Mouse (Mus musculus): Measurements from ENCODE around the gene Pla2g3. TPM values are rescaled to one million over a fixed set of nuclear protein-coding genes. Genes with fewer than 3 reads are reported as not detected.

Gene Pla2g3
- polyA plus RNA-seq, 1 experiment from 2014 or later: 0.36 TPM

DNA sequence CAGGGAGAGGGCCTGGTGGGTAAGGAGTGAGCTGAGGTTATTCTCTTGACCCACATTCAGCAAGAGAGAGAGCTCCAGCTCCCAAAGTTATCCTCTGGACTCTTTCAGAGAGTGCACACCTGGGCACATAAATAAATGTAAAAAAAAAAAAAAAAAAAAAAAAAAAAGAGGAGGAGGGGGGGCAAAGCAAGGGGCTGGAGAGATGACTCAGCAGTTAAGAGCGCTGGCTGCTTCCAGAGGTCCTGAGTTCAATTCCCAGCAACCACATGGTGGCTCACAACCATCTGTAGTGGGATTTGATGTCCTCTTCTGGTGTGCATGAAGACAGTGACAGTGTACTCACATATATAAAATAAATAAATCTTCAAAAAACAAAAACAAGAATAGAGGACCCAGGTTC, 9.2 kb downstream of the Pla2g3 start:
- WGBS: 77% methylated on average over 1 of the region's 1 CpGs
- no peaks in the 10 kb centered on the region for H3K4me1 ChIP-seq (ENCODE audit: control insufficient read depth, insufficient read depth, low read length)
- H3K27ac ChIP-seq (replicated peaks; ENCODE audit: low read depth, low read length): no peak overlapping the region
- H3K4me2 ChIP-seq (ENCODE audit: low read depth, low read length): no peak overlapping the region
- ATAC-seq (ENCODE audit: low read depth): no peak
- no peak for DNase-seq (ENCODE audit: low spot score)
- no peak overlapping the region for H3K9ac ChIP-seq (ENCODE audit: low read depth, low read length)
- H3K36me3 ChIP-seq (ENCODE audit: control insufficient read depth, insufficient read depth, low read length): no peaks in the 10 kb centered on the region
- no peaks in the 10 kb centered on the region for H3K27me3 ChIP-seq (replicated peaks; ENCODE audit: control insufficient read depth, insufficient read depth, low read length)
- H3K4me3 ChIP-seq (ENCODE audit: low read depth, low read length): no peak overlapping the region
- no peaks in the 10 kb centered on the region for H3K9me3 ChIP-seq (ENCODE audit: control insufficient read depth, low read length)

DNA sequence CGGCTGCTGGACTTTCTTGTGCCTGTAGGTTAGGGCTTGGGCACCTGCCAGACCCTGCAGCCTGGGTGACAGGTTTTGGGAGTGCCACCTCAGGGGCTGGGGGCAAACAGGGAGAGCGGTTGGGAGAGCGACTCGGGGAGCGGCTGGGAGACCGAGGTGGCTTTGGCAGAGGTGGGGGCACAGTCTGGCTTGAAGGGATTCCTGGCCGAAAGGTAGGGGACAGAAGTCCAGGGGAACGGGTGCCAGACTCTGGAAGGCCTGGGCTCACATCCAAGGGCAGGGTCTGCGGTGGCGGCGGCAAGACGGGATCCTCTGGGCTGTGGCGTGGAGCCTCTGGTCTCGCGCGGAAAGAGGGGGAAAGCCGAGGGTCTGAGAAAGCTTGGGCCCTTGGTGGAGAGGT, 14.0 kb downstream of the Pla2g3 start:
- 79% methylated on average over 17 of the region's 17 CpGs for WGBS
- no peak for ATAC-seq (ENCODE audit: low read depth)

DNA sequence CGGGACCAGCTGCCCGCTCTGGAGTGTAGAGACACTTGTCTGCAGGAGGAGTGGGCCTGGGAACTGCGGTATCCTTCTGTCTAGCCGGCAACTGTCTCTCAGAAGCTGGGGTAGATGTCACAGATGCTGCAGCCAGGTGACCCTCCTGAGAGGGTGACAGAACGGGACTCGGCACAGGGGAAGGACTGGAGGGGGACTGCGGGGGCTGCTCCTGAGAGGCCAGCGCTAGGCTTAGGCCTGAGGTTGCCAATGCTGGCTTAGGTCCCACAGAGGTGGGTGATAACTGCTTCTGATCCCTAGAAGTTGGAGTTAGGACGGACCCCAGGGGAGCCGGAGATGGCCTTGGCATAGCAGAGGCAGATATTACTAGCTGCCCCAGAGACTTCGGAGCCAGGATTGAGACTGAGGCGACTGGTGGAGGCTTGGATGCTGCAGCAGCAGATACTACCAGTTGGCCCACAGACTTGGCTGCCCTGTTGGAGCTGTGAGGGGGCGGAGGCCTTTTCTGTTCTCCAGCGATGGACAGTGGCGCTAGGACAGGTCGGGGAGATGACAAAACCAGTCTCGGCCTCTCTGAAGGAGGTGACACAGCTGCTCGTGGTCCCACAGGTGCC, 14.5 kb downstream of the Pla2g3 start:
- Histone ChIP-seq H3K9ac (ENCODE audit: low read depth, low read length) (no peak overlapping the region), H3K27ac (replicated peaks; ENCODE audit: low read depth, low read length) (no peak overlapping the region), H3K4me3 (ENCODE audit: low read depth, low read length) (no peak overlapping the region), H3K4me1 (ENCODE audit: control insufficient read depth, insufficient read depth, low read length) (no peaks in the 10 kb centered on the region), H3K27me3 (replicated peaks; ENCODE audit: control insufficient read depth, insufficient read depth, low read length) (no peaks in the 10 kb centered on the region), H3K9me3 (ENCODE audit: control insufficient read depth, low read length) (no peaks in the 10 kb centered on the region), H3K4me2 (ENCODE audit: low read depth, low read length) (no peak overlapping the region), H3K36me3 (ENCODE audit: control insufficient read depth, insufficient read depth, low read length) (no peaks in the 10 kb centered on the region)
- DNase-seq (ENCODE audit: low spot score): no peak
- 81% methylated on average over 17 of the region's 18 CpGs for WGBS
- ATAC-seq (ENCODE audit: low read depth): no peak

More for the DNA sequence above, 14.0 kb downstream of the Pla2g3 start:
- no peak overlapping the region for H3K4me3 ChIP-seq (ENCODE audit: low read depth, low read length)
- no peak for DNase-seq (ENCODE audit: low spot score)
- no peaks in the 10 kb centered on the region for H3K4me1 ChIP-seq (ENCODE audit: control insufficient read depth, insufficient read depth, low read length)
- no peaks in the 10 kb centered on the region for H3K36me3 ChIP-seq (ENCODE audit: control insufficient read depth, insufficient read depth, low read length)
- no peaks in the 10 kb centered on the region for H3K27me3 ChIP-seq (replicated peaks; ENCODE audit: control insufficient read depth, insufficient read depth, low read length)
- no peak overlapping the region for H3K4me2 ChIP-seq (ENCODE audit: low read depth, low read length)
- H3K9ac ChIP-seq (ENCODE audit: low read depth, low read length): no peak overlapping the region
- no peak overlapping the region for H3K27ac ChIP-seq (replicated peaks; ENCODE audit: low read depth, low read length)
- H3K9me3 ChIP-seq (ENCODE audit: control insufficient read depth, low read length): no peaks in the 10 kb centered on the region

DNA sequence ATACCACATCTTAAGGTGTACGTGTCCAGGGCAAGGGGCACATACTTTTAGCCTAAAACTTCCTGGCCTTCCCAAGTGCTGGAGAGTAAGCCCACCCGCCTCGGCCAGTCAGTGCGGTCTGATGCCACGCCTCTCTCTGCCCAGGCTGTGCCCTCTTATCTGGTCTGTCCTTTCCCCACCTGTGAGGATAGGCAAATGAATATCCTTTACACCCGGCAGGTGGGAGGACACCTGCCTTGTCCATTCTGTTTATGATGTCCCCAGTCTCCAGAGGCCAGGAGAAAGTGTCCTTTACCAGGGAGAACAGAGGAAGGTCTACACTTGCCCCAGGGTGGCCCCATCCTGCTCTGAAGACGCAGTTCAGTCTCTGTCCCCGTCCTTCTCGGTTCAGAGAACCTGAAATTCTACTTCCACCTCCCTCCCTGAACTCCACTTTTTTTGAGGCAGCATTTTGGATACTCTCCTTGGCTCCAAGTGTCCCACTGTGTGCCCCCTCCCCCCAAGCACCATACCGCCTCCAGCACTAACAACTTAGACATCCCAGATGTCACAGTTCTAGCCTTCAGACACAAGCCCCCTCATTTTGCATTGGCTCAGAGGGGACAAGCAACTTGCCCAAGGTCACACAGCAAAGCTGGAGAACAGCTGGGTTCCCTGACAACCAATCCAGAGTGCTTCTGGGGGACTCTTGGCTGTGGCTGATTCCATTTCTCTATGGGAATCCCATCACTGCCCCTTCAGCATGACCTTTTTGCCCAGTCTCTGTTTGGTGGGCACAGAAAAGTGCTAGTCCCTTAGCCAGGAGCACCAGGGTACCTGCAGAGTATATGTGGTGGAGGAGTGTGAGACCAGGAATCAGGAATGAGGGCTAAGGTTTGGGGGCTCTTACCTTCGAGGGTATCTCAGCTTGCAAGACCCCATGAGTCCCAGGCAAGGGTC, 15.9 kb downstream of the Pla2g3 start:
- H3K27ac ChIP-seq (replicated peaks; ENCODE audit: low read depth, low read length): no peak overlapping the region
- H3K36me3 ChIP-seq (ENCODE audit: control insufficient read depth, insufficient read depth, low read length): no peaks in the 10 kb centered on the region
- H3K4me1 ChIP-seq (ENCODE audit: control insufficient read depth, insufficient read depth, low read length): no peaks in the 10 kb centered on the region
- 0 out of 2 replicates have a peak, but pooled peaks have one; percentile 19 for ATAC-seq (ENCODE audit: low read depth)
- H3K4me2 ChIP-seq (ENCODE audit: low read depth, low read length): no peak overlapping the region
- no peak overlapping the region for H3K4me3 ChIP-seq (ENCODE audit: low read depth, low read length)
- WGBS: 55% methylated on average over 11 of the region's 11 CpGs
- no peak for DNase-seq (ENCODE audit: low spot score)
- no peaks in the 10 kb centered on the region for H3K9me3 ChIP-seq (ENCODE audit: control insufficient read depth, low read length)
- H3K27me3 ChIP-seq (replicated peaks; ENCODE audit: control insufficient read depth, insufficient read depth, low read length): no peaks in the 10 kb centered on the region
- 0 out of 2 replicates have a peak overlapping the region, but pooled peaks have one; percentile 11 for H3K9ac ChIP-seq (ENCODE audit: low read depth, low read length)

DNA sequence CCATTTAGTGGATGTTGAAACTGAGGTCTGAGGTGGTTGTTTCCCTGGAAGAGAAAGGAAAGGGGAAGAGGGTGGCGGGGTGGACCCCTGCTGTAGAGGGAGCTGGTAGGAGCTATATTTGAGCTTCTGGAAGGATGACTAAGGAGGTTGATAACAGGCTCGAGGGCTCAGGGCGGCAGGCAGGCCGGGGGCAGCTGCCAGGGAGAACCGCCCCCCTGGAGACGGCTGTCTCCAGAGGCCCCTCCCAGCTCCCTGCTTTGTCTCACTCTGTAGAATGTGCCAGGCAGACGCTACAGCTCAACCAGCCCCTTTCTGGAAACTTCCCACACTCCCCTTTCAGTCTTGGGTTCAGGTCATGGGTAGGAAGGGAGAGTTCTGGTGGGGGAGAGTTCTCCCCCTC, 20.1 kb downstream of the Pla2g3 start:
- Histone ChIP-seq H3K27me3 (replicated peaks; ENCODE audit: control insufficient read depth, insufficient read depth, low read length) (no peaks in the 10 kb centered on the region), H3K9ac (ENCODE audit: low read depth, low read length) (no peak overlapping the region), H3K4me3 (ENCODE audit: low read depth, low read length) (no peak overlapping the region), H3K27ac (replicated peaks; ENCODE audit: low read depth, low read length) (no peak overlapping the region), H3K9me3 (ENCODE audit: control insufficient read depth, low read length) (no peaks in the 10 kb centered on the region), H3K36me3 (ENCODE audit: control insufficient read depth, insufficient read depth, low read length) (no peaks in the 10 kb centered on the region), H3K4me2 (ENCODE audit: low read depth, low read length) (no peak overlapping the region), H3K4me1 (ENCODE audit: control insufficient read depth, insufficient read depth, low read length) (no peaks in the 10 kb centered on the region)
- WGBS: 49% methylated on average over 7 of the region's 7 CpGs
- ATAC-seq (ENCODE audit: low read depth): no peak; the same call in 1 of the 2 replicates
- no peak for DNase-seq (ENCODE audit: low spot score)

DNA sequence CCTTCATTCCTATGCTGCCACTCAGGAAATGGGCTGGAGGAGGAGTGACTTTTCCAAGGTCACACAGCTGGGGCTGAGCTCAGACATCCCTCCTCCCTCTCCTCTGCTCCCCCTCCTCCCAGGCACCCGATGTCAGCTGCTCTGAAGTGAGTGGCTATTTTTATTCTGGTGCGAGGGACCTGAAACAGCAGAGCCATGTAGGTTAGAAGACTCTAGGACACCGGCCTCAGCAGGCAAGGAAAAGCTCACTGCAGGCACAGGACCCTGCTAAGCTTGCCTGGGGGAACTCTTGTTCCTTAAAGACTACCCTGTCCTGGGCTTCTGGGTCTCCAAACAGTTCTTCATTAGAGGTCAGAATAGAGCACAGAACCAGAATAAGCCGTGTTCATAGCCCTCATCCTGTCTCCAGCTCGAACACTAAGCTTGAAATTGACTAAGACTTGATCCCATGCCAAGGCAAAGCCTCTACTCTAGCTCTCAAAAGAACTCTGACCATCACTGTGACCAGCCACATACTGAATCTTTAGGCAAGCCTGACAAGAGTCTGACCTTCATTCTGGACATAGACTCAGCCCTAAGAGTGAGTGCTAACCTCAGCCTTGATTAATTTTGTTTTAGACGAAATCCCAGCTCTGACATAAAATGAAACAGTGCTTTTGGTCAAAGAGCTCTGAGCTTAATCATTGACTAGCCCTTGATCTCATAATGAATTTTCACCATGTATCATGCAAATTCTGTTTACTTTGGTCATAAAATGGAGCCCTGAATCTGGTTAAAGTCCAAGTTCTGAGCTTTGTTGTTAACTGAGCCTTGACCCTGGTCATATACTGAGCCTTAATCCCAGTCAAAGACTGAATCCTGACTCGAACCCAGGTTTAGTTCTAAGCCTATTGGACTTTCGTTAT, 21.3 kb downstream of the Pla2g3 start:
- no peak overlapping the region for H3K4me2 ChIP-seq (ENCODE audit: low read depth, low read length)
- no peak overlapping the region for H3K9ac ChIP-seq (ENCODE audit: low read depth, low read length)
- H3K36me3 ChIP-seq (ENCODE audit: control insufficient read depth, insufficient read depth, low read length): no peaks in the 10 kb centered on the region
- ATAC-seq (ENCODE audit: low read depth) (no peak), DNase-seq (ENCODE audit: low spot score) (no peak)
- WGBS: 57% methylated on average over 8 of the region's 8 CpGs
- H3K27ac ChIP-seq (replicated peaks; ENCODE audit: low read depth, low read length): no peak overlapping the region
- no peaks in the 10 kb centered on the region for H3K4me1 ChIP-seq (ENCODE audit: control insufficient read depth, insufficient read depth, low read length)
- no peak overlapping the region for H3K4me3 ChIP-seq (ENCODE audit: low read depth, low read length)
- no peaks in the 10 kb centered on the region for H3K27me3 ChIP-seq (replicated peaks; ENCODE audit: control insufficient read depth, insufficient read depth, low read length)
- H3K9me3 ChIP-seq (ENCODE audit: control insufficient read depth, low read length): no peaks in the 10 kb centered on the region

DNA sequence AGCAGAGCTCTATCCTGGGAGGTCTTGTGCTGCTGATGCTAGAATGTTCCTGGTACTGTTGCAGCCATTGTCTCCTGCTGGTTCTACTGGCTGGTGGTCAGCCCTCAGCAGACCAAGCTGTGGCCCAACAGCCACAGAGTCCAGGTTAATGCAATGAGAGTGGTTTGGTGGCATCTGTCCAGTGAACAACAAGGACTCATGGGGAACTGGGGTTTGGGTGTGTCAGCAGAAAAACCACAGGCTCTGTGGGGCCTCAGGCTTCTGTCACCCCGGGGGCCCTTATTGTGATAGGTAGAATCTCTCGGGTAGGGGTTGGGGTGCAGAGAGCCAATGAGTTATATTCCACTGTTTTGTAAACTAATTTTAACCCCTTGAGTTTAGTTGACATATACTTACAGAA, 22.2 kb downstream of the Pla2g3 start:
- H3K27me3 ChIP-seq (replicated peaks; ENCODE audit: control insufficient read depth, insufficient read depth, low read length): no peaks in the 10 kb centered on the region
- WGBS: 72% methylated on average over 2 of the region's 2 CpGs
- no peaks in the 10 kb centered on the region for H3K4me1 ChIP-seq (ENCODE audit: control insufficient read depth, insufficient read depth, low read length)
- DNase-seq (ENCODE audit: low spot score) (no peak), ATAC-seq (ENCODE audit: low read depth) (no peak)
- H3K36me3 ChIP-seq (ENCODE audit: control insufficient read depth, insufficient read depth, low read length): no peaks in the 10 kb centered on the region
- no peak overlapping the region for H3K4me3 ChIP-seq (ENCODE audit: low read depth, low read length)
- no peak overlapping the region for H3K27ac ChIP-seq (replicated peaks; ENCODE audit: low read depth, low read length)
- H3K4me2 ChIP-seq (ENCODE audit: low read depth, low read length): no peak overlapping the region
- H3K9me3 ChIP-seq (ENCODE audit: control insufficient read depth, low read length): no peaks in the 10 kb centered on the region
- H3K9ac ChIP-seq (ENCODE audit: low read depth, low read length): no peak overlapping the region

DNA sequence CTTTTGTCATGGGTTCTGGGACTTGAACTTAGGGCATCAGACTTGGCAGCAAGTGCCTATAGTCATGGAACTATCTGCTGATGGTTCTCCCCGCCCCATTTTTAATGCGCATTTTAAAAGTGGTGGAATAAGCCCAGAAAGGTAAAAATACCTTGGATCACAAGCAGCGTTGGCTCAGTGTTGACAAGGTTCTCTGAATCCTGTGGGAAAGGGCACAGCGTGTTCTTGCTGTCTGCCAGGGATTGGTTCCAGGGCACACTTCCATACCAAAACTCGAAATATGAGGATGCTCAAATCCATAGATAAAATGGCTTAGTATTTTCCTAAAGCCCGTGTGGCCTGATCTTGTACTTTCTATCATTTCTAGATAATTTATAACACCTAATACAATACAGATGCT, 25.2 kb downstream of the Pla2g3 start:
- 84% methylated on average over 6 of the region's 6 CpGs for WGBS

More for the DNA sequence above, 25.2 kb downstream of the Pla2g3 start:
- H3K27ac ChIP-seq (replicated peaks; ENCODE audit: low read depth, low read length): no peak overlapping the region
- peaks cover 12% of the 10 kb centered on the region; the same call in 1 of the 2 replicates for H3K27me3 ChIP-seq (replicated peaks; ENCODE audit: control insufficient read depth, insufficient read depth, low read length)
- no peak for ATAC-seq (ENCODE audit: low read depth)
- no peaks in the 10 kb centered on the region for H3K36me3 ChIP-seq (ENCODE audit: control insufficient read depth, insufficient read depth, low read length)
- peaks cover 17% of the 10 kb centered on the region for H3K4me1 ChIP-seq (ENCODE audit: control insufficient read depth, insufficient read depth, low read length)
- DNase-seq (ENCODE audit: low spot score): no peak
- no peak overlapping the region for H3K9ac ChIP-seq (ENCODE audit: low read depth, low read length)
- H3K9me3 ChIP-seq (ENCODE audit: control insufficient read depth, low read length): no peaks in the 10 kb centered on the region
- H3K4me2 ChIP-seq (ENCODE audit: low read depth, low read length): no peak overlapping the region
- no peak overlapping the region for H3K4me3 ChIP-seq (ENCODE audit: low read depth, low read length)

Data from embryonic facial prominence, embryonic 14.5 days (tissue).